Mouse (Mus musculus) G1E (cell line): ENCODE measurements around the gene Zfp763.

Experiments
- CTCF ChIP-seq: IDR thresholded peaks from 2 replicates; pipeline ENCODE4 v1.5.1; 2012; ENCODE audit warnings: low read depth, low read length, inconsistent platforms, mixed read lengths
- TAL1 ChIP-seq: conservative IDR thresholded peaks from 2 replicates; pipeline ENCODE4 v1.6.1; 2012; ENCODE audit warnings: low read depth, low read length, inconsistent platforms, mixed read lengths

DNA sequence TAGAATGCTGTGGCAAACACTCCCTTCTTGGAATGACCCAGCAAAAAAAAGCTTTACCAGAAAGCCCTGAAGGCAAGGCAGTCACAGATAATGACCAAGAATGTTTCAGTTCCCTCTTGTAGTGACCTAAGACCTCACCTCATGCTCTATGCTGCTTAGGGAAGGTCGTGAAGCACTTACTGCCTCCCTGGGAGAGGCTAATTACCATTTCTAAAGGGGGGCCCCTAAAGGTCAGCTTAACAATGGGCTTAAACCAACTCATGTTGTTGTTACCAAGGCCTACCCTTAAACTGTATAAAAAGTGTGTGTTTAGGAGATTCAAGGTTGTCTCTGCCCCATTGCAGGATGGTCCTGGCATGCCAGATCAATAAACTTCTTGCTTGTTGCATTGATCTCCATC is 29.8 kb upstream of the Zfp763 start:
- no peak for TF ChIP-seq CTCF
- no peak for TF ChIP-seq TAL1
